Mouse (Mus musculus): ENCODE results near the gene Gp1ba. TPM values are rescaled to one million over a fixed set of nuclear protein-coding genes. Genes with fewer than 3 reads are reported as not detected.

The Gp1ba gene
- total RNA-seq, 2 experiments from 2014 or later, result not detected

GRCm38 (mm10) chr11:70652884-70653344 is 14.0 kb downstream of the Gp1ba start:
- no peak for DNase-seq (ENCODE audit: low spot score in 2 of 2)

GRCm38 (mm10) chr11:70653345-70654197 is 14.6 kb downstream of the Gp1ba start:
- DNase-seq (ENCODE audit: low spot score in 2 of 2), result peak; percentile 51 to 54

GRCm38 (mm10) chr11:70654198-70654922 is 15.4 kb downstream of the Gp1ba start, which contains the start of gene Pfn1:
TSS of gene Pfn1 (minus strand) at chr11:70654644.
- DNase-seq (ENCODE audit: low spot score in 2 of 2), result peak; percentile 63 to 68

- DNase-seq (ENCODE audit: low spot score in 2 of 2), result peak; percentile 68 to 80
Measured at GRCm38 (mm10) chr11:70654923-70655570, 16.1 kb downstream of the Gp1ba start.

- DNase-seq (ENCODE audit: low spot score in 2 of 2), result no peak
Measured at GRCm38 (mm10) chr11:70655571-70656455, 16.9 kb downstream of the Gp1ba start.

- no peak for DNase-seq (ENCODE audit: low spot score in 2 of 2)
Measured at GRCm38 (mm10) chr11:70656456-70656927, 17.6 kb downstream of the Gp1ba start.

GRCm38 (mm10) chr11:70656964-70657363 is 18.0 kb downstream of the Gp1ba start, which contains the start of gene Eno3:
TSS of gene Eno3 (plus strand) at chr11:70657202.
- no peak for DNase-seq (ENCODE audit: low spot score in 2 of 2)

- no peak for DNase-seq (ENCODE audit: low spot score in 2 of 2)
Measured at GRCm38 (mm10) chr11:70657573-70657972, 18.7 kb downstream of the Gp1ba start.

GRCm38 (mm10) chr11:70657991-70658390 is 19.1 kb downstream of the Gp1ba start:
- DNase-seq (ENCODE audit: low spot score in 2 of 2), result no peak

GRCm38 (mm10) chr11:70658521-70658920 is 19.6 kb downstream of the Gp1ba start:
- no peak for DNase-seq (ENCODE audit: low spot score in 2 of 2)

GRCm38 (mm10) chr11:70658942-70659341 is 20.0 kb downstream of the Gp1ba start:
- no peak for DNase-seq (ENCODE audit: low spot score in 2 of 2)

GRCm38 (mm10) chr11:70660571-70660970 is 21.6 kb downstream of the Gp1ba start:
- no peak for DNase-seq (ENCODE audit: low spot score in 2 of 2)

- no peak for DNase-seq (ENCODE audit: low spot score in 2 of 2)
Measured at GRCm38 (mm10) chr11:70663101-70663500, 24.2 kb downstream of the Gp1ba start.

GRCm38 (mm10) chr11:70663957-70664356 is 25.0 kb downstream of the Gp1ba start:
- no peak for DNase-seq (ENCODE audit: low spot score in 2 of 2)

- no peak for DNase-seq (ENCODE audit: low spot score in 2 of 2)
Measured at GRCm38 (mm10) chr11:70664741-70665140, 25.8 kb downstream of the Gp1ba start.

- DNase-seq (ENCODE audit: low spot score in 2 of 2), result no peak
Measured at GRCm38 (mm10) chr11:70666687-70667086, 27.8 kb downstream of the Gp1ba start.

GRCm38 (mm10) chr11:70667271-70668150 is 28.6 kb downstream of the Gp1ba start:
- DNase-seq (ENCODE audit: low spot score in 2 of 2), result no peak

GRCm38 (mm10) chr11:70668335-70668770 is 29.4 kb downstream of the Gp1ba start:
- peak; percentile 65 to 84 for DNase-seq (ENCODE audit: low spot score in 2 of 2)

Measured in left cerebral cortex, adult 18-20 months (tissue).